Mouse (Mus musculus): ENCODE results near the gene Sgip1. TPM values are rescaled to one million over a fixed set of nuclear protein-coding genes. Genes with fewer than 3 reads are reported as not detected.

Sgip1 gene
- polyA plus RNA-seq, 1 experiment from 2014 or later: 3.2 TPM

DNA sequence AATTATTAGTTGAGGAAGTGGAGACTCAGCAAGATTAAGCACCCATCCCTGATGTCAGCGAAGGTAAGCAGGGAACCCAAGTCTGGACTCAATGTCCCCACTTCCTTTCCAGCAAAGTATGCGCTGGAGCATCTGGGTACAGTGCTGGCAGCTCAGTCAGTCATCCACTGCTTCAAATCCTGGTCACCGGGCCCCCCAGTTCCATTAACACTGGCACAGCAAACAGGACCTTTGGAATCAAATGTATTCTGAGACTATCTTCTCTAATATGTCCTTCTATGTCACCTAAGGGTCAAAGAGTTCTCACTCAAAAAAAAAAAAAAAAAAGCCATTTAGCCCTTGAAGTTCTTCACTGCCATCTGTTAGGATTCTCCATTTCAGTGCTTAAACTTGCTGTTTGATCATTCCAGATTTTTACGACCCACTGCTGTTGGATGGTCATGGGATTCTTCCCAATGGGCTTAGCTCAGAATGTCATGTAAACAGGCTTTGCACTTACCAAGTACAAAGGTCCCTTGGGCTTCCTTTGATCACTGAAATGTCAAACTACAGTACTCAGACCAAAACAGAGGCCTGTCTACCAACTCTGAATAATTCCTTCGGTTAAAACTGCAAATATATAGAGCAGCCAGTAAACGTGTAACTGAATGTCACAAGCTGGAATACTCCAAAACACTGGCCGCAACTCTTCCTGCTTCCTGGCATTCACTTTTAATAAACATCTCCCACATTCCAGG lies 99.1 kb downstream of the Sgip1 start:
- 77% methylated on average over 7 of the region's 7 CpGs for WGBS (ENCODE audit: insufficient replicate concordance)
- no peak overlapping the region for H3K27ac ChIP-seq (ENCODE audit: low read depth, low read length)
- no peak overlapping the region for H3K9ac ChIP-seq (ENCODE audit: low read depth, low read length)
- ATAC-seq (replicated peaks; ENCODE audit: insufficient number of reproducible peaks, low FRiP score, low TSS enrichment): no peak
- H3K36me3 ChIP-seq (ENCODE audit: control insufficient read depth, insufficient read depth, low read length): no peaks in the 10 kb centered on the region
- H3K27me3 ChIP-seq (ENCODE audit: control insufficient read depth, insufficient read depth, low read length): no peaks in the 10 kb centered on the region
- H3K4me3 ChIP-seq (ENCODE audit: low read depth, low read length): no peak overlapping the region
- no peaks in the 10 kb centered on the region for H3K4me1 ChIP-seq (ENCODE audit: control insufficient read depth, insufficient read depth, low read length)
- no peaks in the 10 kb centered on the region for H3K9me3 ChIP-seq (replicated peaks; ENCODE audit: control insufficient read depth, low read length)
- H3K4me2 ChIP-seq: no peak overlapping the region

- no peaks in the 10 kb centered on the region for H3K27me3 ChIP-seq (ENCODE audit: control insufficient read depth, insufficient read depth, low read length)
- H3K9ac ChIP-seq (ENCODE audit: low read depth, low read length): no peak overlapping the region
- H3K4me2 ChIP-seq: no peak overlapping the region
- no peak for ATAC-seq (replicated peaks; ENCODE audit: insufficient number of reproducible peaks, low FRiP score, low TSS enrichment)
- H3K4me3 ChIP-seq (ENCODE audit: low read depth, low read length): no peak overlapping the region
- WGBS (ENCODE audit: insufficient replicate concordance): 79% methylated on average over 11 of the region's 11 CpGs
- H3K4me1 ChIP-seq (ENCODE audit: control insufficient read depth, insufficient read depth, low read length): no peaks in the 10 kb centered on the region
- no peaks in the 10 kb centered on the region for H3K36me3 ChIP-seq (ENCODE audit: control insufficient read depth, insufficient read depth, low read length)
- H3K27ac ChIP-seq (ENCODE audit: low read depth, low read length): no peak overlapping the region
- no peaks in the 10 kb centered on the region for H3K9me3 ChIP-seq (replicated peaks; ENCODE audit: control insufficient read depth, low read length)
These were observed 100.0 kb downstream of the Sgip1 start for GRCm38 (mm10) chr4:102840956-102841729.

- WGBS (ENCODE audit: insufficient replicate concordance): 82% methylated on average over 6 of the region's 6 CpGs
- ATAC-seq (replicated peaks; ENCODE audit: insufficient number of reproducible peaks, low FRiP score, low TSS enrichment): no peak
These were observed 109.4 kb downstream of the Sgip1 start for GRCm38 (mm10) chr4:102850498-102850897.

DNA sequence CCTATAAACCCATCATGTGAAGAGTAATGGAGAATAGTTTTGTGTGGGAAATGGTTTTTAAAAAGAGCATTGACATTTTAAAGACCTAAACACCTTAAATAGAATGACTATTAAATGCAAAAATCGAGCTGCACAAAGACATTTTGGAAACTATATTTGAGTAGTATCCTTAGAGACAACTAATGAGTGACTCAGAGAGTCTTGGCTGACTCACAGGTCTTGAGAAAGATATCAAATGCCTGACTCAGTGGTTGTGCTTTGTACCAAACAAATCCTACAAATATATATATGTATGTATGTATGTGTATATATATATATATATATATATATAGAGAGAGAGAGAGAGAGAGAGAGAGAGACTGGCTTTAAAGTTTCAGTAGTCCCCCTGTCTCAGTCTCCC lies 110.1 kb downstream of the Sgip1 start:
- no peak for ATAC-seq (replicated peaks; ENCODE audit: insufficient number of reproducible peaks, low FRiP score, low TSS enrichment)
- H3K27me3 ChIP-seq (ENCODE audit: control insufficient read depth, insufficient read depth, low read length): no peaks in the 10 kb centered on the region
- no peak overlapping the region for H3K4me2 ChIP-seq
- 56% methylated on average over 1 of the region's 1 CpGs for WGBS (ENCODE audit: insufficient replicate concordance)
- H3K9ac ChIP-seq (ENCODE audit: low read depth, low read length): no peak overlapping the region
- no peaks in the 10 kb centered on the region for H3K9me3 ChIP-seq (replicated peaks; ENCODE audit: control insufficient read depth, low read length)
- no peaks in the 10 kb centered on the region for H3K36me3 ChIP-seq (ENCODE audit: control insufficient read depth, insufficient read depth, low read length)
- H3K27ac ChIP-seq (ENCODE audit: low read depth, low read length): no peak overlapping the region
- no peak overlapping the region for H3K4me3 ChIP-seq (ENCODE audit: low read depth, low read length)
- H3K4me1 ChIP-seq (ENCODE audit: control insufficient read depth, insufficient read depth, low read length): no peaks in the 10 kb centered on the region

More at GRCm38 (mm10) chr4:102850498-102850897, 109.4 kb downstream of the Sgip1 start:
- Histone ChIP-seq H3K9ac (ENCODE audit: low read depth, low read length) (no peak overlapping the region), H3K27me3 (ENCODE audit: control insufficient read depth, insufficient read depth, low read length) (no peaks in the 10 kb centered on the region), H3K4me1 (ENCODE audit: control insufficient read depth, insufficient read depth, low read length) (no peaks in the 10 kb centered on the region), H3K36me3 (ENCODE audit: control insufficient read depth, insufficient read depth, low read length) (no peaks in the 10 kb centered on the region), H3K4me2 (no peak overlapping the region), H3K4me3 (ENCODE audit: low read depth, low read length) (no peak overlapping the region), H3K9me3 (replicated peaks; ENCODE audit: control insufficient read depth, low read length) (no peaks in the 10 kb centered on the region), H3K27ac (ENCODE audit: low read depth, low read length) (no peak overlapping the region)

GRCm38 (mm10) chr4:102852290-102852689 lies 111.2 kb downstream of the Sgip1 start:
- Histone ChIP-seq H3K27me3 (ENCODE audit: control insufficient read depth, insufficient read depth, low read length) (no peaks in the 10 kb centered on the region), H3K4me3 (ENCODE audit: low read depth, low read length) (no peak overlapping the region), H3K27ac (ENCODE audit: low read depth, low read length) (no peak overlapping the region), H3K4me1 (ENCODE audit: control insufficient read depth, insufficient read depth, low read length) (no peaks in the 10 kb centered on the region), H3K36me3 (ENCODE audit: control insufficient read depth, insufficient read depth, low read length) (no peaks in the 10 kb centered on the region), H3K9me3 (replicated peaks; ENCODE audit: control insufficient read depth, low read length) (no peaks in the 10 kb centered on the region), H3K9ac (ENCODE audit: low read depth, low read length) (no peak overlapping the region), H3K4me2 (no peak overlapping the region)
- WGBS (ENCODE audit: insufficient replicate concordance): 74% methylated on average over 3 of the region's 3 CpGs
- no peak for ATAC-seq (replicated peaks; ENCODE audit: insufficient number of reproducible peaks, low FRiP score, low TSS enrichment)

DNA sequence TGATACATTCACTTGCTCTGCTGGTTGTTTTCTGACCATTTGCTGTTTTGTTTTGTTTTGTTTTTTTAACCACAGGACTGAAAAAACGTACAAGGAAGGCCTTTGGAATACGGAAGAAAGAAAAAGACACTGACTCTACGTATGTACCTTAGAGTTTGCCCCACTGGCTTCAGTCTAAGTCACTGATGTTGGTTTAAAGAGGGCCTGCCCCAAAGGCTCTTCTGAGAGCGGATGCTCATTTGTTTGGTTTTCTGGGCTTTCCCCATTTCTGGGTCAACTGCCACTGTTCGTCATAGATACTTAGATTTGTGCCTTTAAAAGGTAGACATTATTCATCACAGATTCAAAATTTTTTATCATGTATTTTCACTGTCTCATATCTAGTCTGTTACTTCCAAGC lies 111.7 kb downstream of the Sgip1 start:
- no peak overlapping the region for H3K4me3 ChIP-seq (ENCODE audit: low read depth, low read length)
- WGBS (ENCODE audit: insufficient replicate concordance): 73% methylated on average over 5 of the region's 5 CpGs
- no peak for ATAC-seq (replicated peaks; ENCODE audit: insufficient number of reproducible peaks, low FRiP score, low TSS enrichment)
- no peaks in the 10 kb centered on the region for H3K4me1 ChIP-seq (ENCODE audit: control insufficient read depth, insufficient read depth, low read length)
- no peak overlapping the region for H3K9ac ChIP-seq (ENCODE audit: low read depth, low read length)
- no peaks in the 10 kb centered on the region for H3K27me3 ChIP-seq (ENCODE audit: control insufficient read depth, insufficient read depth, low read length)
- no peaks in the 10 kb centered on the region for H3K9me3 ChIP-seq (replicated peaks; ENCODE audit: control insufficient read depth, low read length)
- no peaks in the 10 kb centered on the region for H3K36me3 ChIP-seq (ENCODE audit: control insufficient read depth, insufficient read depth, low read length)
- H3K4me2 ChIP-seq: no peak overlapping the region
- no peak overlapping the region for H3K27ac ChIP-seq (ENCODE audit: low read depth, low read length)

DNA sequence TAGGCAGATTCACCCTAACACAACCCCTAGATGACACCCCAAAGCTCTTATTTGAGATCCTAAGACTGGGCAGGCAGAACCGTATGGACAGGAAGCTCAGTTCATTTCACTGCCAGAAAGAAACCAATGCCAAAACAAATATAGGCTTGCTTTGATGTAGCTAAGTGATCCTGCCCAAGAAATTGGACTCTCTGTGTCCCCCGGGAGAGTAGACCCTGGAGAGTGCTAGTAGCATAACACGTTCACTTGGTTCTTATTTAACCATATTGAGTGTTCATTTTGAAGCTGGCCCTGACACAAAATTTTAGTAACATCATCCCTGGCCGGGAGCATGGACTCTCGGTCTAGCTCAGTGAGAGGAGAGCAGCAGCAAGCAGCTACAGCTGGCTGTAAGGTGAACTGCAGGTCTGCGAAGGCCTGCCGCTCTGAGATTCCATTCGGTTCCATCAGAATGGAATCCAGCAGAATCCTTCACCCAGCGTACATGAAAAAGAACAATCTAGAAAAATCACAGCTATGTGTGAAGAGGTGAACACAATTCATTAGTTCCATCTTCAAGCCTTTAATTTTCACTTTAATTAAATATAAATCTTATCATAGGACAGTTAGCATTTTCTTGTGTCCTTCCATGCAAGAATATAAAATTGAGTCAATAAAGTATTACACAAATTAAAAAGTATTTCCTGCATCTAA lies 112.4 kb downstream of the Sgip1 start:
- no peaks in the 10 kb centered on the region for H3K4me1 ChIP-seq (ENCODE audit: control insufficient read depth, insufficient read depth, low read length)
- H3K9ac ChIP-seq (ENCODE audit: low read depth, low read length): no peak overlapping the region
- H3K27ac ChIP-seq (ENCODE audit: low read depth, low read length): no peak overlapping the region
- H3K4me2 ChIP-seq: no peak overlapping the region
- no peaks in the 10 kb centered on the region for H3K36me3 ChIP-seq (ENCODE audit: control insufficient read depth, insufficient read depth, low read length)
- H3K9me3 ChIP-seq (replicated peaks; ENCODE audit: control insufficient read depth, low read length): no peaks in the 10 kb centered on the region
- WGBS (ENCODE audit: insufficient replicate concordance): 71% methylated on average over 9 of the region's 9 CpGs
- ATAC-seq (replicated peaks; ENCODE audit: insufficient number of reproducible peaks, low FRiP score, low TSS enrichment): no peak
- H3K27me3 ChIP-seq (ENCODE audit: control insufficient read depth, insufficient read depth, low read length): no peaks in the 10 kb centered on the region
- H3K4me3 ChIP-seq (ENCODE audit: low read depth, low read length): no peak overlapping the region

DNA sequence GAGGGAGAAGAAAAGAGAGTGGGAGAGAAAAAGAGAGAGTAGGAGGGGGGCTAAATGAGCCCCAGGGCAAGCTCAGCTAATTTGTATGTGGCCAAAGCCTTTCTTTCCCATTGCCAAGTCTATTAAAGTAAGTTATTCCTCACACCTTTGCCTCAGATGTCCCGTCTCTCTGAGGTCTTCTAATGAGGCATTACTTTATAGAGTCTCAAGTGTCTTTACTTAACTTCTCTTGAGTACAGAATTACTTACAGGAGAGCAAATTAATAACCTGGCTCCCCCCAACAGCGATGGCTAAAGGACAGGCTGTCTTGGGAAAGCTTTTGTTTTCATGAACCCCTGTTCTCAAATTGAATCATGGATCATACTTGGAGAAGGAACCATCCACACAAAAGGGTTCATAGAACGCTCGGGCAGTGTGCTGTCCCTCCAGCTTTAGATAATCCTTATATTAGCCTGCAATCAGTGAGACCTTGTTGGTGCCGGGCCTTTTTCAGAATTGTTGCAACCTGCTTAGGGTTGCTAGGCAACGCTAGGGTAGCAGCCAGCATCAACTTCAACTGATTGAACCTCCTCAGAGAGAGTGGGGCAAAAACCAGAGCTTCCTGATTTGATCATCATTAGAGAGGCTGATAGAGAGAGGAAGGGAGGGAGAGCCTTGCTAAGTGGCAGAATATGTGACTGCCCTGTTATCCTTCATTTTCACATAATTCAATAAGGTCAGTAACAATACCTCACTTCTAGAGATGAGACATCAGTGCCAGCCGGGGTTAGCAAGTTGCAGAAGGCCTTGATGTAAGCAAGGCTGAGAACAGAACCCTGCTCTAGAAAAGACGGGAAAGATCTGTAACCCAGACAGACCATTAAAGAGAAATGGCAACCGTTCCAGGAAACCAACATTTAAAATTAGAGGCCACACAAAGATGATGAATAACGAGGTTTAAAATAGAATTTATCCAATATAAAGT lies 114.1 kb downstream of the Sgip1 start:
- H3K27ac ChIP-seq (ENCODE audit: low read depth, low read length): no peak overlapping the region
- H3K4me1 ChIP-seq (ENCODE audit: control insufficient read depth, insufficient read depth, low read length): no peaks in the 10 kb centered on the region
- no peaks in the 10 kb centered on the region for H3K9me3 ChIP-seq (replicated peaks; ENCODE audit: control insufficient read depth, low read length)
- no peaks in the 10 kb centered on the region for H3K36me3 ChIP-seq (ENCODE audit: control insufficient read depth, insufficient read depth, low read length)
- ATAC-seq (replicated peaks; ENCODE audit: insufficient number of reproducible peaks, low FRiP score, low TSS enrichment): no peak
- H3K27me3 ChIP-seq (ENCODE audit: control insufficient read depth, insufficient read depth, low read length): no peaks in the 10 kb centered on the region
- H3K9ac ChIP-seq (ENCODE audit: low read depth, low read length): no peak overlapping the region
- H3K4me2 ChIP-seq: no peak overlapping the region
- H3K4me3 ChIP-seq (ENCODE audit: low read depth, low read length): no peak overlapping the region
- WGBS (ENCODE audit: insufficient replicate concordance): 75% methylated on average over 10 of the region's 10 CpGs

Data from heart, embryonic 11.5 days (tissue).